Mouse (Mus musculus) heart, embryonic 13.5 days (tissue): ENCODE results near the gene Slc17a7. TPM values are rescaled to one million over a fixed set of nuclear protein-coding genes. Genes with fewer than 3 reads are reported as not detected.
A peak's percentile ranks its signal among the peaks of the same experiment; 100 is the strongest.

Experiments
- ATAC-seq: fragments of 200-750 bp; cut with Nextera tagmentation; 2 replicates; pipeline ENCODE4 v1.8.0; 2017; ENCODE audit warnings: moderate TSS enrichment; ENCODE audit not compliant: insufficient number of reproducible peaks, low FRiP score, low TSS enrichment; ENCODE audit errors: extremely low read depth
- H3K27ac ChIP-seq: fragments of 300-500 bp; sonication (generic); replicated peaks from 2 replicates; pipeline ENCODE4 v1.5.1; 2015; ENCODE audit warnings: moderate library complexity, mild to moderate bottlenecking, inconsistent platforms
- H3K27me3 ChIP-seq: fragments of 300-500 bp; sonication (generic); replicated peaks from 2 replicates; pipeline ENCODE4 v1.6.1; 2015; ENCODE audit warnings: mild to moderate bottlenecking, inconsistent platforms
- H3K36me3 ChIP-seq: fragments of 300-500 bp; sonication (generic); 2 replicates; pipeline ENCODE4 v1.6.1; 2015; ENCODE audit warnings: mild to moderate bottlenecking, inconsistent platforms
- H3K4me1 ChIP-seq: fragments of 300-500 bp; sonication (generic); 2 replicates; pipeline ENCODE4 v1.6.1; 2015; ENCODE audit warnings: inconsistent platforms
- H3K4me2 ChIP-seq: fragments of 300-500 bp; sonication (generic); 2 replicates; pipeline ENCODE4 v1.6.1; 2015; ENCODE audit warnings: inconsistent platforms, mild to moderate bottlenecking, moderate library complexity
- H3K4me3 ChIP-seq: fragments of 300-500 bp; sonication (generic); 2 replicates; pipeline ENCODE4 v1.5.1; 2015; ENCODE audit warnings: moderate library complexity, mild to moderate bottlenecking, inconsistent platforms
- H3K9ac ChIP-seq: fragments of 300-500 bp; sonication (generic); 2 replicates; pipeline ENCODE4 v1.6.1; 2015; ENCODE audit warnings: inconsistent platforms, mild to moderate bottlenecking, moderate library complexity
- H3K9me3 ChIP-seq: fragments of 300-500 bp; sonication (generic); 2 replicates; pipeline ENCODE4 v1.6.1; 2016; ENCODE audit warnings: inconsistent platforms
- WGBS: fragments of 180-500 bp; shearing (Covaris S2); methylation state at CpG from one replicate; pipeline ENCODE4 v1.1.7; 2015; ENCODE audit warnings: mixed read lengths; 5-methylcytosine and 5-hydroxymethylcytosine counted together
- polyA plus RNA-seq: library from polyadenylated mRNA; unstranded; fragments of >200 nt; fragmentation: Nextera tagmentation; extraction: Ambion mirVana; gene quantifications from 2 replicates; pipeline ENCODE4 v1.2.1, GENCODE M21; 2015

The Slc17a7 gene
- polyA plus RNA-seq, 1 experiment from 2014 or later = 3.6 TPM

GRCm38 (mm10) chr7:45180896-45181477 is 17.2 kb downstream of the Slc17a7 start, which contains the start of gene Pth2:
Gene Pth2 (plus strand): TSS chr7:45180995.
- WGBS = 21% methylated on average over 20 of the region's 20 CpGs
- peak within 1 kb of the TSS; percentile 40; the same call in 1 of the 2 replicates for H3K9ac ChIP-seq
- ATAC-seq = no peak
- H3K4me1 ChIP-seq = peaks cover 27% of the 10 kb centered on the region
- peak within 1 kb of the TSS; percentile 44 for H3K4me3 ChIP-seq
- H3K4me2 ChIP-seq = peak within 1 kb of the TSS; percentile 69
- H3K36me3 ChIP-seq = no peaks in the 10 kb centered on the region
- H3K9me3 ChIP-seq = no peaks in the 10 kb centered on the region
- peaks cover 100% of the 10 kb centered on the region for H3K27me3 ChIP-seq
- H3K27ac ChIP-seq = no peak within 1 kb of the TSS

GRCm38 (mm10) chr7:45181540-45181939 is 17.8 kb downstream of the Slc17a7 start:
- peaks cover 21% of the 10 kb centered on the region for H3K4me1 ChIP-seq
- H3K4me2 ChIP-seq = peak overlapping the region; percentile 69
- 4% methylated on average over 35 of the region's 35 CpGs for WGBS
- no peak for ATAC-seq
- H3K27ac ChIP-seq = no peak overlapping the region
- peak overlapping the region; percentile 44 for H3K4me3 ChIP-seq
- peaks cover 100% of the 10 kb centered on the region for H3K27me3 ChIP-seq
- no peaks in the 10 kb centered on the region for H3K36me3 ChIP-seq
- no peaks in the 10 kb centered on the region for H3K9me3 ChIP-seq
- peak overlapping the region; percentile 40; the same call in 1 of the 2 replicates for H3K9ac ChIP-seq

- WGBS = under 1% methylated on average over 34 of the region's 34 CpGs
Measured at GRCm38 (mm10) chr7:45182199-45182601, 18.5 kb downstream of the Slc17a7 start.

GRCm38 (mm10) chr7:45182606-45183005 is 18.9 kb downstream of the Slc17a7 start:
- peak overlapping the region; percentile 65 for H3K9ac ChIP-seq
- H3K4me2 ChIP-seq = peak overlapping the region; percentile 69
- H3K27me3 ChIP-seq = peaks cover 99% of the 10 kb centered on the region
- H3K9me3 ChIP-seq = no peaks in the 10 kb centered on the region
- H3K27ac ChIP-seq = no peak overlapping the region
- peak overlapping the region; percentile 44 for H3K4me3 ChIP-seq
- ATAC-seq = no peak
- H3K36me3 ChIP-seq = no peaks in the 10 kb centered on the region
- H3K4me1 ChIP-seq = peaks cover 21% of the 10 kb centered on the region
- 17% methylated on average over 11 of the region's 11 CpGs for WGBS

More at GRCm38 (mm10) chr7:45182199-45182601, 18.5 kb downstream of the Slc17a7 start:
- Histone ChIP-seq H3K4me1 (peaks cover 21% of the 10 kb centered on the region), H3K27ac (no peak overlapping the region), H3K36me3 (no peaks in the 10 kb centered on the region), H3K27me3 (peaks cover 100% of the 10 kb centered on the region), H3K9ac (peak overlapping the region; percentile 65), H3K4me2 (peak overlapping the region; percentile 69), H3K4me3 (peak overlapping the region; percentile 44), H3K9me3 (no peaks in the 10 kb centered on the region)
- ATAC-seq = peak; percentile 65; the same call in 1 of the 2 replicates

- Histone ChIP-seq H3K9me3 (no peaks in the 10 kb centered on the region), H3K27me3 (peaks cover 99% of the 10 kb centered on the region), H3K36me3 (no peaks in the 10 kb centered on the region), H3K9ac (no peak overlapping the region), H3K4me3 (no peak overlapping the region), H3K4me2 (no peak overlapping the region), H3K27ac (no peak overlapping the region), H3K4me1 (peaks cover 21% of the 10 kb centered on the region)
- ATAC-seq = no peak
- 58% methylated on average over 7 of the region's 7 CpGs for WGBS
Measured at GRCm38 (mm10) chr7:45183672-45184071, 19.9 kb downstream of the Slc17a7 start.

GRCm38 (mm10) chr7:45185921-45186320 is 22.2 kb downstream of the Slc17a7 start:
- WGBS = 61% methylated on average over 7 of the region's 7 CpGs

GRCm38 (mm10) chr7:45189600-45189999 is 25.9 kb downstream of the Slc17a7 start:
- Histone ChIP-seq H3K27me3 (peaks cover 91% of the 10 kb centered on the region), H3K36me3 (no peaks in the 10 kb centered on the region)
- WGBS = 48% methylated on average over 16 of the region's 16 CpGs

More at GRCm38 (mm10) chr7:45185921-45186320, 22.2 kb downstream of the Slc17a7 start:
- Histone ChIP-seq H3K9me3 (no peaks in the 10 kb centered on the region), H3K27me3 (peaks cover 99% of the 10 kb centered on the region), H3K9ac (no peak overlapping the region), H3K4me2 (no peak overlapping the region), H3K4me3 (no peak overlapping the region), H3K27ac (no peak overlapping the region), H3K36me3 (no peaks in the 10 kb centered on the region), H3K4me1 (peaks cover 17% of the 10 kb centered on the region)
- no peak for ATAC-seq

GRCm38 (mm10) chr7:45190186-45190585 is 26.4 kb downstream of the Slc17a7 start:
- WGBS = 83% methylated on average over 6 of the region's 6 CpGs
- peaks cover 16% of the 10 kb centered on the region for H3K4me1 ChIP-seq
- no peak overlapping the region for H3K4me2 ChIP-seq
- H3K36me3 ChIP-seq = no peaks in the 10 kb centered on the region
- no peak overlapping the region for H3K9ac ChIP-seq
- H3K27ac ChIP-seq = no peak overlapping the region
- no peak overlapping the region for H3K4me3 ChIP-seq
- ATAC-seq = no peak
- H3K27me3 ChIP-seq = peaks cover 85% of the 10 kb centered on the region
- no peaks in the 10 kb centered on the region for H3K9me3 ChIP-seq

More at GRCm38 (mm10) chr7:45189600-45189999, 25.9 kb downstream of the Slc17a7 start:
- H3K9me3 ChIP-seq = no peaks in the 10 kb centered on the region
- H3K4me2 ChIP-seq = no peak overlapping the region
- H3K9ac ChIP-seq = no peak overlapping the region
- H3K4me1 ChIP-seq = peaks cover 13% of the 10 kb centered on the region
- H3K4me3 ChIP-seq = no peak overlapping the region
- H3K27ac ChIP-seq = no peak overlapping the region
- no peak for ATAC-seq

GRCm38 (mm10) chr7:45191161-45191560 is 27.4 kb downstream of the Slc17a7 start:
- Histone ChIP-seq H3K4me2 (no peak overlapping the region), H3K4me3 (no peak overlapping the region), H3K9me3 (no peaks in the 10 kb centered on the region), H3K36me3 (no peaks in the 10 kb centered on the region), H3K27me3 (peaks cover 75% of the 10 kb centered on the region), H3K4me1 (peaks cover 24% of the 10 kb centered on the region), H3K27ac (no peak overlapping the region), H3K9ac (no peak overlapping the region)
- 56% methylated on average over 2 of the region's 2 CpGs for WGBS
- no peak for ATAC-seq

- Histone ChIP-seq H3K9ac (peak overlapping the region; percentile 45; the same call in 1 of the 2 replicates), H3K9me3 (no peaks in the 10 kb centered on the region), H3K27me3 (peaks cover 69% of the 10 kb centered on the region), H3K36me3 (no peaks in the 10 kb centered on the region), H3K27ac (no peak overlapping the region), H3K4me2 (no peak overlapping the region), H3K4me1 (peaks cover 24% of the 10 kb centered on the region), H3K4me3 (no peak overlapping the region)
- WGBS = 7% methylated on average over 8 of the region's 8 CpGs
- ATAC-seq = no peak
Measured at GRCm38 (mm10) chr7:45191803-45192363, 28.1 kb downstream of the Slc17a7 start.

- H3K4me2 ChIP-seq = no peak overlapping the region
- H3K9ac ChIP-seq = no peak overlapping the region
- peaks cover 26% of the 10 kb centered on the region for H3K4me1 ChIP-seq
- H3K36me3 ChIP-seq = no peaks in the 10 kb centered on the region
- ATAC-seq = no peak
- H3K9me3 ChIP-seq = no peaks in the 10 kb centered on the region
- H3K4me3 ChIP-seq = no peak overlapping the region
- WGBS = 77% methylated on average over 7 of the region's 7 CpGs
- H3K27ac ChIP-seq = no peak overlapping the region
- H3K27me3 ChIP-seq = peaks cover 68% of the 10 kb centered on the region
Measured at GRCm38 (mm10) chr7:45192585-45193310, 29.0 kb downstream of the Slc17a7 start.
